Mouse (Mus musculus) MEL (cell line): Measurements from ENCODE around the gene Mybphl. TPM values are rescaled to one million over a fixed set of nuclear protein-coding genes. Genes with fewer than 3 reads are reported as not detected.

Experiments
- DNase-seq: peaks from one replicate; pipeline ENCODE4 v3.0.0; 2011; ENCODE audit warnings: low read depth, low spot score
- H3K27ac ChIP-seq: 2 replicates; pipeline ENCODE4 v1.5.1; 2012; ENCODE audit warnings: low read depth, mild to moderate bottlenecking, control low read depth, low read length, moderate library complexity; ENCODE audit not compliant: control insufficient read depth
- H3K27me3 ChIP-seq, 2 experiments: fragments of 150-350 bp in 1 of 2; sonication (generic) in 1 of 2; 2 replicates each; pipeline ENCODE4 v1.6.1; 2012; ENCODE audit warnings: low read length in 2 of 2, mild to moderate bottlenecking in 2 of 2, improper control_type of control experiment in 1 of 2, moderate library complexity in 1 of 2; ENCODE audit not compliant: insufficient read depth in 2 of 2, control insufficient read depth in 1 of 2
- H3K36me3 ChIP-seq, 2 experiments: 2 replicates each; pipeline ENCODE4 v1.6.1; 2012 to 2014; ENCODE audit warnings: low read length in 2 of 2, improper control_type of control experiment in 1 of 2, inconsistent platforms in 1 of 2, mild to moderate bottlenecking in 1 of 2; ENCODE audit not compliant: insufficient read depth in 2 of 2, control insufficient read depth in 1 of 2
- H3K4me1 ChIP-seq, 2 experiments: fragments of 150-350 bp in 1 of 2; sonication (generic) in 1 of 2; 2 replicates each; pipeline ENCODE4 v1.6.1; 2012; ENCODE audit warnings: low read length in 2 of 2, improper control_type of control experiment in 1 of 2, mild to moderate bottlenecking in 1 of 2; ENCODE audit not compliant: insufficient read depth in 2 of 2, control insufficient read depth in 1 of 2
- H3K4me3 ChIP-seq, 2 experiments: fragments of 150-350 bp in 1 of 2; sonication (generic) in 1 of 2; 2 replicates each; pipeline ENCODE4 v1.5.1; 2012; ENCODE audit warnings: low read depth in 2 of 2, low read length in 2 of 2, mild to moderate bottlenecking in 2 of 2, moderate library complexity in 2 of 2, control low read depth in 1 of 2, improper control_type of control experiment in 1 of 2; ENCODE audit not compliant: control insufficient read depth in 1 of 2, insufficient read depth in 1 of 2
- H3K79me2 ChIP-seq: 2 replicates; pipeline ENCODE4 v1.6.1; 2012; ENCODE audit warnings: mild to moderate bottlenecking, low read length, moderate library complexity; ENCODE audit not compliant: control insufficient read depth, poor library complexity, insufficient read depth
- H3K9ac ChIP-seq: 2 replicates; pipeline ENCODE4 v1.6.1; 2012; ENCODE audit warnings: low read depth, mild to moderate bottlenecking, control low read depth, low read length, moderate library complexity; ENCODE audit not compliant: control insufficient read depth, poor library complexity, severe bottlenecking
- H3K9me3 ChIP-seq: fragments of 150-350 bp; sonication (generic); replicated peaks from 2 replicates; pipeline ENCODE4 v1.6.1; 2012; ENCODE audit warnings: mild to moderate bottlenecking, low read length, improper control_type of control experiment, moderate library complexity; ENCODE audit not compliant: insufficient read depth
- CHD2 ChIP-seq: IDR thresholded peaks from 2 replicates; pipeline ENCODE4 v1.6.1; 2011; ENCODE audit warnings: low read length, improper control_type of control experiment
- CTCF ChIP-seq, 3 experiments: IDR thresholded peaks in 2 of 3; conservative IDR thresholded peaks in 1 of 3; 2 replicates each; pipeline ENCODE4 v1.5.1; 2011 to 2012; ENCODE audit warnings: low read length in 3 of 3, low read depth in 2 of 3, mild to moderate bottlenecking in 2 of 3, improper control_type of control experiment in 1 of 3, inconsistent platforms in 1 of 3, mixed read lengths in 1 of 3, moderate library complexity in 1 of 3; ENCODE audit not compliant: control insufficient read depth in 1 of 3, insufficient read depth in 1 of 3, poor library complexity in 1 of 3, severe bottlenecking in 1 of 3
- E2F4 ChIP-seq: IDR thresholded peaks from 2 replicates; pipeline ENCODE4 v1.6.1; 2011; ENCODE audit warnings: low read depth, low read length, improper control_type of control experiment, borderline replicate concordance
- EP300 ChIP-seq, 2 experiments: IDR thresholded peaks; 2 replicates each; pipeline ENCODE4 v1.6.1; 2011; ENCODE audit warnings: improper control_type of control experiment in 2 of 2, low read length in 2 of 2, low read depth in 1 of 2, mild to moderate bottlenecking in 1 of 2
- GABPA ChIP-seq: IDR thresholded peaks from 2 replicates; pipeline ENCODE4 v1.6.1; 2012; ENCODE audit warnings: low read depth, mild to moderate bottlenecking, inconsistent platforms, low read length, improper control_type of control experiment, moderate library complexity
- HCFC1 ChIP-seq: IDR thresholded peaks from 2 replicates; pipeline ENCODE4 v1.6.1; 2012; ENCODE audit warnings: low read depth, mild to moderate bottlenecking, inconsistent platforms, low read length, improper control_type of control experiment, moderate library complexity
- JUND ChIP-seq: IDR thresholded peaks from 2 replicates; pipeline ENCODE4 v1.6.1; 2011; ENCODE audit warnings: low read depth, mild to moderate bottlenecking, improper control_type of control experiment, low read length
- MAFK ChIP-seq: IDR thresholded peaks from 2 replicates; pipeline ENCODE4 v1.6.1; 2011; ENCODE audit warnings: low read depth, mild to moderate bottlenecking, low read length, improper control_type of control experiment, borderline replicate concordance
- MAX ChIP-seq: IDR thresholded peaks from 2 replicates; pipeline ENCODE4 v1.6.1; 2011; ENCODE audit warnings: low read length, improper control_type of control experiment
- MEF2A ChIP-seq: IDR thresholded peaks from 2 replicates; pipeline ENCODE4 v1.6.1; 2014; ENCODE audit warnings: low read depth, mild to moderate bottlenecking, inconsistent platforms, low read length, improper control_type of control experiment; ENCODE audit not compliant: poor library complexity, insufficient replicate concordance, severe bottlenecking; ENCODE audit errors: extremely low read depth
- MXI1 ChIP-seq: IDR thresholded peaks from 2 replicates; pipeline ENCODE4 v1.6.1; 2011; ENCODE audit warnings: mild to moderate bottlenecking, low read depth, low read length, improper control_type of control experiment
- MYB ChIP-seq: IDR thresholded peaks from 2 replicates; pipeline ENCODE4 v1.6.1; 2011; ENCODE audit warnings: mild to moderate bottlenecking, low read depth, low read length, improper control_type of control experiment
- NELFE ChIP-seq: IDR thresholded peaks from 2 replicates; pipeline ENCODE4 v1.6.1; 2011; ENCODE audit warnings: low read depth, low read length, improper control_type of control experiment
- NRF1 ChIP-seq: IDR thresholded peaks from 2 replicates; pipeline ENCODE4 v1.6.1; 2014; ENCODE audit warnings: low read depth, mild to moderate bottlenecking, inconsistent platforms, low read length, improper control_type of control experiment, moderate library complexity; ENCODE audit not compliant: poor library complexity, insufficient read depth, severe bottlenecking
- POLR2A ChIP-seq, 2 experiments: IDR thresholded peaks; 2 replicates each; pipeline ENCODE4 v1.6.1; 2011 to 2012; ENCODE audit warnings: low read length in 2 of 2, mild to moderate bottlenecking in 2 of 2, control low read depth in 1 of 2, improper control_type of control experiment in 1 of 2, low read depth in 1 of 2, moderate library complexity in 1 of 2; ENCODE audit not compliant: control insufficient read depth in 1 of 2, insufficient read depth in 1 of 2, poor library complexity in 1 of 2
- POLR2AphosphoS2 ChIP-seq: IDR thresholded peaks from 2 replicates; pipeline ENCODE4 v1.6.1; 2011; ENCODE audit warnings: low read length, improper control_type of control experiment
- POLR2AphosphoS5 ChIP-seq: IDR thresholded peaks from 2 replicates; pipeline ENCODE4 v1.6.1; 2012; ENCODE audit warnings: low read depth, borderline replicate concordance, mild to moderate bottlenecking, inconsistent platforms, low read length, moderate library complexity, mixed read lengths
- RCOR1 ChIP-seq: IDR thresholded peaks from 2 replicates; pipeline ENCODE4 v1.6.1; 2012; ENCODE audit warnings: low read depth, mild to moderate bottlenecking, inconsistent platforms, low read length, improper control_type of control experiment
- SIN3A ChIP-seq: IDR thresholded peaks from 2 replicates; pipeline ENCODE4 v1.6.1; 2012; ENCODE audit warnings: low read length, improper control_type of control experiment, inconsistent platforms
- TAL1 ChIP-seq: IDR thresholded peaks from 2 replicates; pipeline ENCODE4 v1.6.1; 2012; ENCODE audit warnings: mild to moderate bottlenecking, inconsistent platforms, low read length, moderate library complexity, mixed read lengths
- TCF12 ChIP-seq: IDR thresholded peaks from 2 replicates; pipeline ENCODE4 v1.6.1; 2014; ENCODE audit warnings: low read depth, mild to moderate bottlenecking, inconsistent platforms, low read length, improper control_type of control experiment, moderate library complexity
- UBTF ChIP-seq: IDR thresholded peaks from 2 replicates; pipeline ENCODE4 v1.6.1; 2012; ENCODE audit warnings: low read depth, mild to moderate bottlenecking, inconsistent platforms, low read length, improper control_type of control experiment, moderate library complexity, borderline replicate concordance; ENCODE audit not compliant: insufficient read depth
- USF1 ChIP-seq: IDR thresholded peaks from 2 replicates; pipeline ENCODE4 v1.6.1; 2014; ENCODE audit warnings: low read depth, mild to moderate bottlenecking, inconsistent platforms, low read length, improper control_type of control experiment, moderate library complexity
- ZC3H11A ChIP-seq: IDR thresholded peaks from 2 replicates; pipeline ENCODE4 v1.6.1; 2012; ENCODE audit warnings: low read depth, mild to moderate bottlenecking, inconsistent platforms, low read length, improper control_type of control experiment
- ZKSCAN1 ChIP-seq: IDR thresholded peaks from 2 replicates; pipeline ENCODE4 v1.6.1; 2012; ENCODE audit warnings: low read depth, mild to moderate bottlenecking, inconsistent platforms, low read length, improper control_type of control experiment, moderate library complexity
- ZMIZ1 ChIP-seq: IDR thresholded peaks from 2 replicates; pipeline ENCODE4 v1.6.1; 2012; ENCODE audit warnings: low read depth, mild to moderate bottlenecking, inconsistent platforms, low read length, improper control_type of control experiment, moderate library complexity
- polyA plus RNA-seq, 2 experiments: library from polyadenylated mRNA; stranded (reverse) in 1 of 2; unstranded in 1 of 2; fragments of >175 nt in 1 of 2; fragments of >200 nt in 1 of 2; gene quantifications; 2 replicates each; pipeline versions ENCODE4 v1.2.1 to v1.2.4; 2012; ENCODE audit warnings: low replicate concordance in 2 of 2, low read depth in 1 of 2; ENCODE audit not compliant: insufficient read length in 2 of 2, insufficient read depth in 1 of 2, missing spikeins in 1 of 2
- total RNA-seq: library from RNA; depleted of rRNA; stranded (reverse); fragments of 300-350 nt; gene quantifications from 2 replicates; pipeline ENCODE4 v1.2.3, GENCODE M21; 2012

Mybphl gene
- total and polyA plus RNA-seq, 3 experiments: not detected

DNA sequence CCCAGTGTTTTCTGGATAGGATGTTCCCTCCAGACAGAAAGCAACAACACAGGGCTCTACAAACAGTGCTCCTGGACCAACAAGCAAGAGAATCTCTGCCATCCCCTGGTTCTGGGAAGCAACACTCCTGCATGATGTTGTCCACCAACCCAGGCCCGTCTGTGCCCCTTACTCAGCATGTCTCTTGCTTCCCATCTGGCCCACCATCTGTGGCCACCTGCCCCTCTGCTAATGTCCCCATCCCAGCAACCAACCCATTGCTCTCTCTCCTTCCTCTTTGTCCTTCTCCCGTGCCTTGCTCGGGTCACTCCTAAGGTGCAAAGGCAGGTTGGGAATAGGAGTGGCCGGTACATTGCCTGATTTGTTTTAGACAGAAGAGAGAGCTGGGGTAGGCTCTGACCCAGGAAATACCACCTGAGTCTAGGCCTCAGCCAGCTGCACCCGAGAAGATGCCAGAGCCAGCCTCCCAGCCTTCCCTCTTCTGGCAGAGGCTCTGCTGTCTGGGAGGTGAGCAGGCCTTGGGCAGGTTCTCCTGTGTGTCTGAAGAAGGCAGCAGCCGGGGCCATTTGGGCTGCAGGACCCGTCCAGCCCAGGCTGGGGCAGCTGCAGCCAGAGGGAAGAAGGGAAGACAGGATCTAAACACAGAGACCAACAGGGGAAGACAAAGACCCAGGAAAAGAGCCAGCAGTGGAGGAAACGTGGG, 45.1 kb downstream of the Mybphl start:
- H3K4me1 ChIP-seq: no peaks in the 10 kb centered on the region
- H3K9ac ChIP-seq: no peak overlapping the region
- TF ChIP-seq EP300 (IDR thresholded peaks at IDR 0.05; ENCODE audit: low read depth in 1 of 2, low read length in 2 of 2): no peak
- no peak for TF ChIP-seq SIN3A
- TF ChIP-seq E2F4: no peak
- no peak for TF ChIP-seq POLR2AphosphoS5
- no peak for TF ChIP-seq ZMIZ1
- no peak for TF ChIP-seq MEF2A
- no peak for TF ChIP-seq TCF12
- TF ChIP-seq CHD2: no peak
- TF ChIP-seq ZKSCAN1: no peak
- TF ChIP-seq MXI1: no peak
- TF ChIP-seq NRF1: no peak
- no peak for TF ChIP-seq TAL1
- H3K4me3 ChIP-seq: no peak overlapping the region
- no peak overlapping the region for H3K27ac ChIP-seq
- no peak for DNase-seq
- no peaks in the 10 kb centered on the region for H3K27me3 ChIP-seq
- no peaks in the 10 kb centered on the region for H3K36me3 ChIP-seq
- no peaks in the 10 kb centered on the region for H3K9me3 ChIP-seq
- H3K79me2 ChIP-seq: no peaks in the 10 kb centered on the region

DNA sequence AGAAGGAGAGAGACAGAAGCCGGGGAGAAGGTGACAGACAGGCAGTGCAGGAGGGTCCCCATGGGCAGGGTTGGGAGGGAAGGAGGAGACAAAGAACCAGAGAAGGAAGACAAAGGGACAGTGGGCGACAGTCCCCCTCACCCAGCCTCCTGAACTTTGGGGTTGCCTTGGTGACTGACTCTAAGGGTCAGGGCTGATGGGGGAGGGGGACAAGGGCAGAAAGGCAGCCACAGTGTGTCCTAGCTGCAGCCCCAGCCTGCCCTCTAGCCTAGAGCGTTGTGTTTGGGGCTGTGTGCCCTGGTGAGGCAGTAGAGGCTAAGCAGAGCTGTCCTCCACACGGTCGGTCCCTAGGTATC, 45.6 kb downstream of the Mybphl start:
- no peaks in the 10 kb centered on the region for H3K27me3 ChIP-seq
- H3K4me1 ChIP-seq: no peaks in the 10 kb centered on the region
- no peak overlapping the region for H3K4me3 ChIP-seq
- no peak overlapping the region for H3K9ac ChIP-seq
- DNase-seq: no peak
- TF ChIP-seq ZC3H11A: no peak
- no peak for TF ChIP-seq NRF1
- TF ChIP-seq MAFK: no peak
- no peak for TF ChIP-seq POLR2AphosphoS2
- TF ChIP-seq MYB: no peak
- no peak for TF ChIP-seq JUND
- no peak for TF ChIP-seq GABPA
- TF ChIP-seq MEF2A: no peak
- TF ChIP-seq TCF12: no peak
- TF ChIP-seq POLR2A (IDR thresholded peaks at IDR 0.05; ENCODE audit: control insufficient read depth in 1 of 2, insufficient read depth in 1 of 2, low read depth in 1 of 2, low read length in 2 of 2, poor library complexity in 1 of 2): no peak
- no peak for TF ChIP-seq CTCF (IDR thresholded peaks at IDR 0.05 in 2 of 3, conservative IDR thresholded peaks at IDR 0.05 in 1 of 3; ENCODE audit: control insufficient read depth in 1 of 3, insufficient read depth in 1 of 3, low read depth in 2 of 3, low read length in 3 of 3, poor library complexity in 1 of 3, severe bottlenecking in 1 of 3)
- no peak for TF ChIP-seq HCFC1
- TF ChIP-seq UBTF: no peak
- TF ChIP-seq USF1: no peak
- TF ChIP-seq ZKSCAN1: no peak
- TF ChIP-seq NELFE: no peak
- TF ChIP-seq RCOR1: no peak
- no peak for TF ChIP-seq ZMIZ1
- TF ChIP-seq MAX: no peak
- TF ChIP-seq, all 39 proteins: peak for 0
- no peaks in the 10 kb centered on the region for H3K36me3 ChIP-seq
- no peak overlapping the region for H3K27ac ChIP-seq
- no peaks in the 10 kb centered on the region for H3K79me2 ChIP-seq
- no peaks in the 10 kb centered on the region for H3K9me3 ChIP-seq
